Mouse (Mus musculus): Measurements from ENCODE around the gene Iqcd. TPM values are rescaled to one million over a fixed set of nuclear protein-coding genes. Genes with fewer than 3 reads are reported as not detected.

Iqcd gene
- polyA plus RNA-seq, 1 experiment from 2014 or later = 0.40 TPM

- H3K27ac ChIP-seq (replicated peaks; ENCODE audit: low read depth, low read length) = no peak overlapping the region
- DNase-seq (ENCODE audit: low spot score) = no peak
- 85% methylated on average over 12 of the region's 12 CpGs for WGBS
- H3K9me3 ChIP-seq (ENCODE audit: control insufficient read depth, low read length) = no peaks in the 10 kb centered on the region
- ATAC-seq (ENCODE audit: insufficient number of reproducible peaks, low FRiP score, low TSS enrichment, low read depth) = no peak
- H3K4me2 ChIP-seq (ENCODE audit: low read depth, severe bottlenecking) = no peak overlapping the region
- H3K4me1 ChIP-seq (ENCODE audit: control insufficient read depth, insufficient read depth, low read length) = no peaks in the 10 kb centered on the region
- H3K4me3 ChIP-seq (ENCODE audit: low read depth, low read length) = no peak overlapping the region
- no peaks in the 10 kb centered on the region for H3K27me3 ChIP-seq (ENCODE audit: control insufficient read depth, insufficient read depth, low read length)
- no peaks in the 10 kb centered on the region for H3K36me3 ChIP-seq (ENCODE audit: control insufficient read depth, insufficient read depth, low read length)
- H3K9ac ChIP-seq (ENCODE audit: low read length) = no peak overlapping the region
Observed at GRCm38 (mm10) chr5:120656281-120656751, 67.5 kb downstream of the Iqcd start.

Other genes with a start within 250 kb of the Iqcd start
- gene Lhx5, start 157.3 kb upstream of the Iqcd start, polyA plus RNA-seq (2014; fragmentation: Nextera tagmentation; extraction: Ambion mirVana) = not detected in 2 replicates
- 4.0 and 4.2 TPM in 2 replicates for gene Sdsl, start 116.2 kb upstream of the Iqcd start, polyA plus RNA-seq (2014; fragmentation: Nextera tagmentation; extraction: Ambion mirVana)
- gene Sds, start 112.5 kb upstream of the Iqcd start, polyA plus RNA-seq (2014; fragmentation: Nextera tagmentation; extraction: Ambion mirVana) = not detected in 2 replicates
- 29.2 and 29.8 TPM in 2 replicates for gene Plbd2, start 85.4 kb upstream of the Iqcd start, polyA plus RNA-seq (2014; fragmentation: Nextera tagmentation; extraction: Ambion mirVana)
- 1.6 and 2.7 TPM in 2 replicates for gene Slc8b1, start 77.8 kb upstream of the Iqcd start, polyA plus RNA-seq (2014; fragmentation: Nextera tagmentation; extraction: Ambion mirVana)
- gene Tpcn1, start 343 bp upstream of the Iqcd start, polyA plus RNA-seq (2014; fragmentation: Nextera tagmentation; extraction: Ambion mirVana) = 13.9 and 15.2 TPM in 2 replicates
- gene Rita1, start 23.6 kb downstream of the Iqcd start, polyA plus RNA-seq (2014; fragmentation: Nextera tagmentation; extraction: Ambion mirVana) = 11.6 and 13.5 TPM in 2 replicates
- gene Ddx54, start 23.7 kb downstream of the Iqcd start, polyA plus RNA-seq (2014; fragmentation: Nextera tagmentation; extraction: Ambion mirVana) = 33.1 and 33.5 TPM in 2 replicates
- not detected in 2 replicates for gene Cfap73, start 45.2 kb downstream of the Iqcd start, polyA plus RNA-seq (2014; fragmentation: Nextera tagmentation; extraction: Ambion mirVana)
- gene Rasal1, start 59.8 kb downstream of the Iqcd start, polyA plus RNA-seq (2014; fragmentation: Nextera tagmentation; extraction: Ambion mirVana) = 0.16 and 0.48 TPM in 2 replicates
- 3.0 and 3.5 TPM in 2 replicates for gene Dtx1, start 122.9 kb downstream of the Iqcd start, polyA plus RNA-seq (2014; fragmentation: Nextera tagmentation; extraction: Ambion mirVana)
- 0.12 TPM in 1 of 2 replicates, not detected in the other for gene Oas2, start 160.8 kb downstream of the Iqcd start, polyA plus RNA-seq (2014; fragmentation: Nextera tagmentation; extraction: Ambion mirVana)
- gene Oas3, start 188.6 kb downstream of the Iqcd start, polyA plus RNA-seq (2014; fragmentation: Nextera tagmentation; extraction: Ambion mirVana) = 0.03 TPM in 1 of 2 replicates, not detected in the other
- not detected in 2 replicates for gene Oas1e, start 206.5 kb downstream of the Iqcd start, polyA plus RNA-seq (2014; fragmentation: Nextera tagmentation; extraction: Ambion mirVana)
- gene Oas1c, start 223.5 kb downstream of the Iqcd start, polyA plus RNA-seq (2014; fragmentation: Nextera tagmentation; extraction: Ambion mirVana) = 0.28 and 0.41 TPM in 2 replicates